Mouse (Mus musculus): Measurements from ENCODE around the gene Sik3.
"Not testable (repeated sequence)": the region's sequence is repeated elsewhere in the genome, so short reads cannot be mapped to it uniquely, and the experiment has no call there.

Sik3 gene

DNA sequence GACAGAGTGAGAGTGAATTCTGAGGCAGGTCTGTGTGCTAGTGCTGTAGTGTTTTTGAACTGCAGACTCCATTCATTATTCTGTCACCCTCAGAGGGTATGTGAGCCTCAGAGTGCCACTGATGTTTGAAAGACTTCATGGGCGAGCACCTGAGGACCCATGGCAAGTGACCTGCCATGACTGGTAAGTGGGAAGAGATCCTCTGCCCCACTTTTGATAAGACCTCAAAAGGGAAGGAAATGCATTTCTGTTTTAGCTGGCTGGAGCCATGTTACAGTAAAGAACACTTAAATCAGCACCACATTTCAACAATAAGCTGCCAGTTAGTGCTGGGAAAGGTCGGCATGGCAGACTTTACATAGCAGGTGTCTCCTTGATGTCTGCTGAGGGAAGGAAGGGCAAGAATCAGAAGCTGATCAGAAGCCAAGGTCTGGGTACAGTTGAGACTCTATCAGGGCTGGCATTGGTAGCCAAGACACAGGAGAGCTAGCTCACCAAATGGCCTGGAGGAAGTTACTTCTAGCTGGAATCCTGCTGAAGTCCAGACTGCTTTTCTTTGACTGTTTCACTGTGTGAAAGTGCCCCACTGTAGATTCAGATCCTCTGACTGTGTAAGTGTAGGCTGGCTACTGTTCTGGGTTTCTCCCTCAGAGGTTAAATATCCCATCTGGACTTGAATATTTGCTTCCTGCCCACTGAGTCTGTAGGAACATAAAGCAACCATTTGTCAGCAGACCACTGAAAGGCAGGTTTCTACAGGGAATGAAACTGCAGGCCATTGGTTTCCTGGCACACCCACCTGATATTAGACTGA, 138.5 kb downstream of the Sik3 start:
- no peak for DNase-seq (ENCODE audit: extremely low spot score, low spot score)

- DNase-seq (ENCODE audit: extremely low spot score, low spot score), result no peak
These were observed 139.1 kb downstream of the Sik3 start for GRCm38 (mm10) chr9:46151704-46152040.

GRCm38 (mm10) chr9:46152067-46153015, 139.7 kb downstream of the Sik3 start:
- no peak for DNase-seq (ENCODE audit: extremely low spot score, low spot score)

DNA sequence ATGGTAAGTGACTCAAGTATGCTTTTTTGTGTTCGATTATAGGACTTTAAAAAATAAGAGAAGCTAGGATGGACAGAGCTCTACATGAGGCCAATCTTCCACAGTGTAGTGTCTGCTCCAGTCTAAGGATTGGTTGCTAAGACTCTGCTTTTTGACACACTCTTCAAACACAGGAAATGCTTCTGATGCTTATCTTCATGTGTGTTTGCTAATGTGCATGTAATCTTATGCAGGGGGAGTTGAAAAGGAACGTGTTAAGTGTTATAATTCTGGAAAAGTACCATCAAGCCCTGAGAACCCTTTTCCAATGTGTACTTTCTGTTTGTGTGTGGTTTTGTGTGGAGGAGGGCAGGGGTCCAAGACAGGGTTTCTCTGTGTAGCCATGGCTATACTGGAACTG, 141.8 kb downstream of the Sik3 start:
- no peak for DNase-seq (ENCODE audit: extremely low spot score, low spot score)

DNA sequence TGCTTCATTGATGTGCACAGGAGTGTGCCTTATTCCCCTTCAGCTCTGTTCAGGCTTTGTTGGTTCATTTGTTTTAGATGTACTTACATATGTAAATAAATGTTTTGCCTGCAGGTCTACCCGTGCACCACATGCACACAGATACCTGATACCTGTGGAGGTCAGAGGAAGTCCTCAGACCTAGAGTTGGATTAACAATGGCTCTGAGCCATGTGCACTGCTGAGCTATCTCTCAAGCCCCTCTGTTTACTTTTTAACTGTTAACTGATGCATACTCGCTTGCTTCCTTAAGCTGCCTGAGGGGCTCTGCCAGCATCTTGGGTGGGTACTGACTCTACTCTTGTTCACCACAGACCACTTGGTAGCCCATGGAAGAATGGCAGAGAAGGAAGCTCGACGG, 142.4 kb downstream of the Sik3 start:
- no peak for DNase-seq (ENCODE audit: extremely low spot score, low spot score)

- not testable (repeated sequence) for DNase-seq (ENCODE audit: extremely low spot score, low spot score)
These were observed 143.2 kb downstream of the Sik3 start for GRCm38 (mm10) chr9:46155818-46156217.

GRCm38 (mm10) chr9:46156711-46157110, 144.1 kb downstream of the Sik3 start:
- no peak for DNase-seq (ENCODE audit: extremely low spot score, low spot score)

DNA sequence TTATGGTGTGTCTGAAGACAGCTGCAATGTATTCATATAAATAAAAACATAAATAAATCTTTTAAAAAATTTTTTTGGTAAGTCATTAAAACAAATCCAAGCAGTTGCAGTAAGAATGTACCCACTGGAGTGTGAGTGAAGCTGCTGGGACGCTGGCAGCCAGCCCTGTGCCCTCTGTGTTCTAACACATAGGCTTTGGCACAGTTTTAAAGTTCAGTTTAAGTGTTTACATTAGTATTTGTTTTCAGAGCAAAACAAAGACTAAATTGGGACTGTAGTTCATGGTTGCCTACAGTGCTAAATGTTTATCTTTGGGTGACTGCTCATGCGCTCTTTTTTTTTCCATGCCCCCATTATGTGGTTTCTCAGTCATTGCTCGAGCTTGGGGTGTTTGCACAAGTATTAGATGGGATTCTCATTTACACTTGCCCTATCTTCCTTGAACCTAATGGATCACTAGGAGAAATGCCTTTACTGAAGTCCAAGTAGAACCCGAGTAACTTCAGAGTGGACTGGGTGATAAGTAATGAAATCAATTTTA, 145.7 kb downstream of the Sik3 start:
- DNase-seq (ENCODE audit: extremely low spot score, low spot score), result no peak

GRCm38 (mm10) chr9:46163430-46163829, 150.8 kb downstream of the Sik3 start:
- DNase-seq (ENCODE audit: extremely low spot score, low spot score), result no peak

GRCm38 (mm10) chr9:46168802-46169201, 156.2 kb downstream of the Sik3 start:
- no peak for DNase-seq (ENCODE audit: extremely low spot score, low spot score)

DNA sequence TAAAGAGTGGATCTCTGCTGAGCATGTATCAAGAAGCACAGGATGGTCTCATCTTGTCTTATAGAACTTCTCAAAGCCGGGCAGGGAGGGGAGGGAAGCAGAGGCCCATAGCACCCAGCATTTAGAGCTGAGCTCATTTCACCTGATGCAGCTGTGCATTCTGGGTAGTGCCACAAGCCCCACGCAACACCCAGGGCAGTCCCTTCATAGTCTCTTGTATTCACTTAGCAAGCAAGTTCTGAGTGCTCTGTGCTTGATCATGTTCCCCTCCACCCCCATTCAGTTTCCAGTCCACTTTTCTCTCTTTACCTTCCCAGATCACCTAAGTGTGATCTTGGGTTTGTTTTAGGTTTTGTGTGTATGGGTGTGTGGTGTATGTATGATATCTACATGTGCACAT, 159.6 kb downstream of the Sik3 start:
- no peak for DNase-seq (ENCODE audit: extremely low spot score, low spot score)

GRCm38 (mm10) chr9:46172953-46173352, 160.3 kb downstream of the Sik3 start:
- DNase-seq (ENCODE audit: extremely low spot score, low spot score), result no peak

DNA sequence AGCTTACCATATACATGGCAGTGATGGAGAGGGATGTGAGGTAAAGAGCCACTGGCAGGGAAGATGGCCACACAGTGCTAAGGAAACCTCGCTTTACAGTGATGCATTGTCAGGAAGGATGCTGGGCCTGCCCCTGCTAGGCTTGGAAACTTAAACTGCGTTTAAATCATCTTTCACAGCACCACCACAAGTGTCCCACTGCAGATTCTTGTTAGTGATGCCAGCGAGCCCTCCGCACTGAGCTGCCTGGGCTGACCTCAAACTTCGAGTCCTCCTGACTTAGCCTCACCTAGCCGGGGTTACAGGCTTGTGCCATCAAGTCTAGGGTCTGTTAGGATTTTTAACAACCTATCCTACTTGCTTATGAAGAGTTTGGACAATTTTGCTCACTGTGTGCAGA, 161.3 kb downstream of the Sik3 start:
- DNase-seq (ENCODE audit: extremely low spot score, low spot score), result no peak

- DNase-seq (ENCODE audit: extremely low spot score, low spot score), result no peak
These were observed 162.2 kb downstream of the Sik3 start for GRCm38 (mm10) chr9:46174770-46175294.

DNA sequence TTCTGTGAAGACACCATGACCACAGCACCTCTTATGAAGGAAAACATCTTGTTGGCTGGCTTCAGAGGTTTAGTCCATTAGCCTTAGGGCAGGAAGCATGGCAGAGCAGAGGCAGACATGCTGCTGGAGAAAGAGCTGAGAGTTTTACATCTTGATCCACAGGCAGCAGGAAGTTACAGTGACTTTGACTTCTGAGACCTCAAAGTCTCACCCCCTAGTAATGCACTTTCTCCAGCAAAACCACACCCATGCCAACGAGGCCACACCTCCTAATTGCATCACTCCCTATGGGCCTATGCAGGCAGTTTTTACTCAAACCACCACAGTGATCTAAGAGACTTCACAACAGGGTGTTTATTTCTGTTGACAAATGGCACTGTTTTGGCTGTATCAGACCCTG, 162.7 kb downstream of the Sik3 start:
- DNase-seq (ENCODE audit: extremely low spot score, low spot score), result no peak

- no peak for DNase-seq (ENCODE audit: extremely low spot score, low spot score)
These were observed 163.3 kb downstream of the Sik3 start for GRCm38 (mm10) chr9:46175938-46176375.

GRCm38 (mm10) chr9:46176613-46177012, 164.0 kb downstream of the Sik3 start:
- DNase-seq (ENCODE audit: extremely low spot score, low spot score), result no peak

GRCm38 (mm10) chr9:46178595-46178994, 166.0 kb downstream of the Sik3 start:
- DNase-seq (ENCODE audit: extremely low spot score, low spot score), result no peak

GRCm38 (mm10) chr9:46181297-46181696, 168.7 kb downstream of the Sik3 start:
- DNase-seq (ENCODE audit: extremely low spot score, low spot score), result no peak

DNA sequence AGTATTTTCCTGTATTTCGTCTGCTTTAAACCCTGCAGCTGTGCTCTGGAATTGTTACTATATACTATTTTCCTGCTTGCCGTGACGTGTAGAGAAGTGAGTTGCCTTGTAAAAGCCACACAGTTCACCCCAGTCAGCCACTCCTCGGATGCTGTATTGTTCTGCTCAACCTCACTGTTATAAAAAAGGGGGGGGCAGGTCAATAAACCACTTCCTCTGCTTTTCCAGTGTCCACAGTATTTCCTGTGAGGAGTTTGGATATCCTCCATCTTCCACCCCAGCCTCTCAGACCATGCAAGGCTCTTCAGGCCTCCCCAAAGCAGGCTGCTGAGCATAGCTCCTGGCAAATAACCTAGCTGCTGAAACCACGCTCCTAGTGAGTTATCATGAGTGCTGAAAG, 171.9 kb downstream of the Sik3 start:
- no peak for DNase-seq (ENCODE audit: extremely low spot score, low spot score)

GRCm38 (mm10) chr9:46185191-46185590, 172.6 kb downstream of the Sik3 start:
- no peak for DNase-seq (ENCODE audit: extremely low spot score, low spot score)

GRCm38 (mm10) chr9:46186387-46186786, 173.8 kb downstream of the Sik3 start:
- no peak for DNase-seq (ENCODE audit: extremely low spot score, low spot score)
